9 mouse cellular contexts compared by ENCODE assay signal in genomic region chr13:116443165-116443955, GRCm38 (mm10).
DNase-seq lines count a peak whose midpoint lies in the region; ATAC-seq lines count a peak whose summit lies in the region.
"Had no signal": no experiment of that assay in that cellular context is flagged by ENCODE, and none has a peak within 500 bp of the region (broad histone marks: within the 10 kb centered on the region; RNA-seq: fewer than 3 reads in every experiment).

No protein-coding gene starts in this region.

- H3K27ac ChIP-seq in stomach, embryonic 16.5 days (ENCODE audit: low read length), result no peak overlapping the region

- 30% methylated on average over 15 of the region's 15 CpGs for WGBS in stomach, embryonic 16.5 days

- no peak overlapping the region for H3K9ac ChIP-seq in stomach, embryonic 16.5 days (ENCODE audit: low read length)

- peak; percentile 78; the same call in 1 of the 2 replicates for ATAC-seq in stomach, embryonic 16.5 days (ENCODE audit: insufficient read depth, low FRiP score)

- H3K27me3 ChIP-seq in stomach, embryonic 16.5 days (ENCODE audit: control insufficient read depth, insufficient read depth, low read length), result no peaks in the 10 kb centered on the region
- H3K27me3 ChIP-seq: megakaryocyte, embryonic 14.5 days had no signal

- peak; percentile 5 to 12 for DNase-seq in cerebellum, postnatal 25 days
- no peak for DNase-seq in cerebellum, adult 18-20 months
- peak; percentile 24 for DNase-seq in right cerebral cortex, postnatal 10 days (ENCODE audit: low spot score in 2 of 2)
- DNase-seq in right cerebral cortex, postnatal 36 days (ENCODE audit: low spot score in 2 of 2), result no peak
- DNase-seq in layer of hippocampus, postnatal 14 days (ENCODE audit: low spot score in 2 of 2), result peak; percentile 7 to 31
- no peak for DNase-seq in thymus, postnatal 0 days (ENCODE audit: low spot score)
- no peak for DNase-seq in testis, postnatal 10 days (ENCODE audit: low spot score)

- no peak overlapping the region for H3K4me3 ChIP-seq in stomach, embryonic 16.5 days (replicated peaks; ENCODE audit: low read length)
- H3K4me3 ChIP-seq: megakaryocyte, embryonic 14.5 days had no signal

- H3K4me1 ChIP-seq in stomach, embryonic 16.5 days (ENCODE audit: control insufficient read depth, insufficient read depth, low read length), result no peaks in the 10 kb centered on the region; the same call in none of the 2 replicates
- H3K4me1 ChIP-seq: megakaryocyte, embryonic 14.5 days had no signal

- no peaks in the 10 kb centered on the region for H3K9me3 ChIP-seq in stomach, embryonic 16.5 days (replicated peaks; ENCODE audit: control insufficient read depth, low read length)

- H3K36me3 ChIP-seq in stomach, embryonic 16.5 days (ENCODE audit: control insufficient read depth, insufficient read depth, low read length), result no peaks in the 10 kb centered on the region

- H3K4me2 ChIP-seq in stomach, embryonic 16.5 days (ENCODE audit: low read depth, low read length), result peak overlapping the region; percentile 29; the same call in 1 of the 2 replicates

Comparison
In these comparisons a context has a peak if more than half of its experiments do, and no peak if none do; other contexts are left out.
1. DNase-seq: peak in cerebellum, postnatal 25 days (2 of 2), right cerebral cortex, postnatal 10 days (2 of 2) and layer of hippocampus, postnatal 14 days (2 of 2); none in cerebellum, adult 18-20 months (0 of 2), right cerebral cortex, postnatal 36 days (0 of 2), thymus, postnatal 0 days (single experiment) and testis, postnatal 10 days (single experiment).